Mouse (Mus musculus) MEL (cell line): ENCODE data around the gene Zfp426. TPM values are rescaled to one million over a fixed set of nuclear protein-coding genes. Genes with fewer than 3 reads are reported as not detected.

Experiments
- DNase-seq: peaks from one replicate; pipeline ENCODE4 v3.0.0; 2011; ENCODE audit warnings: low read depth, low spot score
- H3K27ac ChIP-seq: 2 replicates; pipeline ENCODE4 v1.5.1; 2012; ENCODE audit warnings: low read depth, mild to moderate bottlenecking, control low read depth, low read length, moderate library complexity; ENCODE audit not compliant: control insufficient read depth
- H3K27me3 ChIP-seq, 2 experiments: fragments of 150-350 bp in 1 of 2; sonication (generic) in 1 of 2; 2 replicates each; pipeline ENCODE4 v1.6.1; 2012; ENCODE audit warnings: low read length in 2 of 2, mild to moderate bottlenecking in 2 of 2, improper control_type of control experiment in 1 of 2, moderate library complexity in 1 of 2; ENCODE audit not compliant: insufficient read depth in 2 of 2, control insufficient read depth in 1 of 2
- H3K36me3 ChIP-seq, 2 experiments: 2 replicates each; pipeline ENCODE4 v1.6.1; 2012 to 2014; ENCODE audit warnings: low read length in 2 of 2, improper control_type of control experiment in 1 of 2, inconsistent platforms in 1 of 2, mild to moderate bottlenecking in 1 of 2; ENCODE audit not compliant: insufficient read depth in 2 of 2, control insufficient read depth in 1 of 2
- H3K4me1 ChIP-seq, 2 experiments: fragments of 150-350 bp in 1 of 2; sonication (generic) in 1 of 2; 2 replicates each; pipeline ENCODE4 v1.6.1; 2012; ENCODE audit warnings: low read length in 2 of 2, improper control_type of control experiment in 1 of 2, mild to moderate bottlenecking in 1 of 2; ENCODE audit not compliant: insufficient read depth in 2 of 2, control insufficient read depth in 1 of 2
- H3K4me3 ChIP-seq, 2 experiments: fragments of 150-350 bp in 1 of 2; sonication (generic) in 1 of 2; 2 replicates each; pipeline ENCODE4 v1.5.1; 2012; ENCODE audit warnings: low read depth in 2 of 2, low read length in 2 of 2, mild to moderate bottlenecking in 2 of 2, moderate library complexity in 2 of 2, control low read depth in 1 of 2, improper control_type of control experiment in 1 of 2; ENCODE audit not compliant: control insufficient read depth in 1 of 2, insufficient read depth in 1 of 2
- H3K79me2 ChIP-seq: 2 replicates; pipeline ENCODE4 v1.6.1; 2012; ENCODE audit warnings: mild to moderate bottlenecking, low read length, moderate library complexity; ENCODE audit not compliant: control insufficient read depth, poor library complexity, insufficient read depth
- H3K9ac ChIP-seq: 2 replicates; pipeline ENCODE4 v1.6.1; 2012; ENCODE audit warnings: low read depth, mild to moderate bottlenecking, control low read depth, low read length, moderate library complexity; ENCODE audit not compliant: control insufficient read depth, poor library complexity, severe bottlenecking
- H3K9me3 ChIP-seq: fragments of 150-350 bp; sonication (generic); replicated peaks from 2 replicates; pipeline ENCODE4 v1.6.1; 2012; ENCODE audit warnings: mild to moderate bottlenecking, low read length, improper control_type of control experiment, moderate library complexity; ENCODE audit not compliant: insufficient read depth
- BHLHE40 ChIP-seq: IDR thresholded peaks from 2 replicates; pipeline ENCODE4 v1.6.1; 2012; ENCODE audit warnings: low read depth, mild to moderate bottlenecking, inconsistent platforms, low read length, improper control_type of control experiment, borderline replicate concordance
- CHD1 ChIP-seq: IDR thresholded peaks from 2 replicates; pipeline ENCODE4 v1.6.1; 2012; ENCODE audit warnings: low read depth, mild to moderate bottlenecking, inconsistent platforms, low read length, improper control_type of control experiment
- CTCF ChIP-seq, 3 experiments: IDR thresholded peaks in 2 of 3; conservative IDR thresholded peaks in 1 of 3; 2 replicates each; pipeline ENCODE4 v1.5.1; 2011 to 2012; ENCODE audit warnings: low read length in 3 of 3, low read depth in 2 of 3, mild to moderate bottlenecking in 2 of 3, improper control_type of control experiment in 1 of 3, inconsistent platforms in 1 of 3, mixed read lengths in 1 of 3, moderate library complexity in 1 of 3; ENCODE audit not compliant: control insufficient read depth in 1 of 3, insufficient read depth in 1 of 3, poor library complexity in 1 of 3, severe bottlenecking in 1 of 3
- E2F4 ChIP-seq: IDR thresholded peaks from 2 replicates; pipeline ENCODE4 v1.6.1; 2011; ENCODE audit warnings: low read depth, low read length, improper control_type of control experiment, borderline replicate concordance
- ELF1 ChIP-seq: IDR thresholded peaks from 2 replicates; pipeline ENCODE4 v1.6.1; 2014; ENCODE audit warnings: low read depth, mild to moderate bottlenecking, inconsistent platforms, low read length, improper control_type of control experiment, moderate library complexity
- EP300 ChIP-seq, 2 experiments: IDR thresholded peaks; 2 replicates each; pipeline ENCODE4 v1.6.1; 2011; ENCODE audit warnings: improper control_type of control experiment in 2 of 2, low read length in 2 of 2, low read depth in 1 of 2, mild to moderate bottlenecking in 1 of 2
- ETS1 ChIP-seq: IDR thresholded peaks from 2 replicates; pipeline ENCODE4 v1.6.1; 2012; ENCODE audit warnings: low read depth, mild to moderate bottlenecking, inconsistent platforms, low read length, improper control_type of control experiment, moderate library complexity
- GABPA ChIP-seq: IDR thresholded peaks from 2 replicates; pipeline ENCODE4 v1.6.1; 2012; ENCODE audit warnings: low read depth, mild to moderate bottlenecking, inconsistent platforms, low read length, improper control_type of control experiment, moderate library complexity
- GATA1 ChIP-seq: IDR thresholded peaks from 2 replicates; pipeline ENCODE4 v1.6.1; 2011; ENCODE audit warnings: low read depth, low read length, improper control_type of control experiment
- HCFC1 ChIP-seq: IDR thresholded peaks from 2 replicates; pipeline ENCODE4 v1.6.1; 2012; ENCODE audit warnings: low read depth, mild to moderate bottlenecking, inconsistent platforms, low read length, improper control_type of control experiment, moderate library complexity
- JUND ChIP-seq: IDR thresholded peaks from 2 replicates; pipeline ENCODE4 v1.6.1; 2011; ENCODE audit warnings: low read depth, mild to moderate bottlenecking, improper control_type of control experiment, low read length
- KAT2A ChIP-seq: conservative IDR thresholded peaks from 2 replicates; pipeline ENCODE4 v1.6.1; 2012; ENCODE audit warnings: low read depth, low read length, improper control_type of control experiment, inconsistent platforms
- MAFK ChIP-seq: IDR thresholded peaks from 2 replicates; pipeline ENCODE4 v1.6.1; 2011; ENCODE audit warnings: low read depth, mild to moderate bottlenecking, low read length, improper control_type of control experiment, borderline replicate concordance
- MAX ChIP-seq: IDR thresholded peaks from 2 replicates; pipeline ENCODE4 v1.6.1; 2011; ENCODE audit warnings: low read length, improper control_type of control experiment
- MYB ChIP-seq: IDR thresholded peaks from 2 replicates; pipeline ENCODE4 v1.6.1; 2011; ENCODE audit warnings: mild to moderate bottlenecking, low read depth, low read length, improper control_type of control experiment
- MYC ChIP-seq: IDR thresholded peaks from 2 replicates; pipeline ENCODE4 v1.6.1; 2011; ENCODE audit warnings: low read depth, mild to moderate bottlenecking, low read length, improper control_type of control experiment, moderate library complexity
- NELFE ChIP-seq: IDR thresholded peaks from 2 replicates; pipeline ENCODE4 v1.6.1; 2011; ENCODE audit warnings: low read depth, low read length, improper control_type of control experiment
- NRF1 ChIP-seq: IDR thresholded peaks from 2 replicates; pipeline ENCODE4 v1.6.1; 2014; ENCODE audit warnings: low read depth, mild to moderate bottlenecking, inconsistent platforms, low read length, improper control_type of control experiment, moderate library complexity; ENCODE audit not compliant: poor library complexity, insufficient read depth, severe bottlenecking
- POLR2A ChIP-seq, 2 experiments: IDR thresholded peaks; 2 replicates each; pipeline ENCODE4 v1.6.1; 2011 to 2012; ENCODE audit warnings: low read length in 2 of 2, mild to moderate bottlenecking in 2 of 2, control low read depth in 1 of 2, improper control_type of control experiment in 1 of 2, low read depth in 1 of 2, moderate library complexity in 1 of 2; ENCODE audit not compliant: control insufficient read depth in 1 of 2, insufficient read depth in 1 of 2, poor library complexity in 1 of 2
- POLR2AphosphoS2 ChIP-seq: IDR thresholded peaks from 2 replicates; pipeline ENCODE4 v1.6.1; 2011; ENCODE audit warnings: low read length, improper control_type of control experiment
- POLR2AphosphoS5 ChIP-seq: IDR thresholded peaks from 2 replicates; pipeline ENCODE4 v1.6.1; 2012; ENCODE audit warnings: low read depth, borderline replicate concordance, mild to moderate bottlenecking, inconsistent platforms, low read length, moderate library complexity, mixed read lengths
- RAD21 ChIP-seq: IDR thresholded peaks from 2 replicates; pipeline ENCODE4 v1.6.1; 2011; ENCODE audit warnings: mild to moderate bottlenecking, low read depth, low read length, improper control_type of control experiment
- RCOR1 ChIP-seq: IDR thresholded peaks from 2 replicates; pipeline ENCODE4 v1.6.1; 2012; ENCODE audit warnings: low read depth, mild to moderate bottlenecking, inconsistent platforms, low read length, improper control_type of control experiment
- SIN3A ChIP-seq: IDR thresholded peaks from 2 replicates; pipeline ENCODE4 v1.6.1; 2012; ENCODE audit warnings: low read length, improper control_type of control experiment, inconsistent platforms
- SMC3 ChIP-seq: IDR thresholded peaks from 2 replicates; pipeline ENCODE4 v1.6.1; 2011; ENCODE audit warnings: low read depth, low read length, improper control_type of control experiment
- TAL1 ChIP-seq: IDR thresholded peaks from 2 replicates; pipeline ENCODE4 v1.6.1; 2012; ENCODE audit warnings: mild to moderate bottlenecking, inconsistent platforms, low read length, moderate library complexity, mixed read lengths
- TBP ChIP-seq: IDR thresholded peaks from 2 replicates; pipeline ENCODE4 v1.8.0; 2011; ENCODE audit warnings: low read depth, low read length, improper control_type of control experiment
- TCF12 ChIP-seq: IDR thresholded peaks from 2 replicates; pipeline ENCODE4 v1.6.1; 2014; ENCODE audit warnings: low read depth, mild to moderate bottlenecking, inconsistent platforms, low read length, improper control_type of control experiment, moderate library complexity
- UBTF ChIP-seq: IDR thresholded peaks from 2 replicates; pipeline ENCODE4 v1.6.1; 2012; ENCODE audit warnings: low read depth, mild to moderate bottlenecking, inconsistent platforms, low read length, improper control_type of control experiment, moderate library complexity, borderline replicate concordance; ENCODE audit not compliant: insufficient read depth
- USF2 ChIP-seq, 2 experiments: IDR thresholded peaks; 2 replicates each; pipeline ENCODE4 v1.6.1; 2011 to 2012; ENCODE audit warnings: improper control_type of control experiment in 2 of 2, low read length in 2 of 2, borderline replicate concordance in 1 of 2, inconsistent platforms in 1 of 2, low read depth in 1 of 2, mild to moderate bottlenecking in 1 of 2; ENCODE audit not compliant: insufficient read depth in 1 of 2
- ZC3H11A ChIP-seq: IDR thresholded peaks from 2 replicates; pipeline ENCODE4 v1.6.1; 2012; ENCODE audit warnings: low read depth, mild to moderate bottlenecking, inconsistent platforms, low read length, improper control_type of control experiment
- ZKSCAN1 ChIP-seq: IDR thresholded peaks from 2 replicates; pipeline ENCODE4 v1.6.1; 2012; ENCODE audit warnings: low read depth, mild to moderate bottlenecking, inconsistent platforms, low read length, improper control_type of control experiment, moderate library complexity
- ZNF384 ChIP-seq: IDR thresholded peaks from 2 replicates; pipeline ENCODE4 v1.6.1; 2012; ENCODE audit warnings: low read depth, mild to moderate bottlenecking, inconsistent platforms, low read length, improper control_type of control experiment
- polyA plus RNA-seq, 2 experiments: library from polyadenylated mRNA; stranded (reverse) in 1 of 2; unstranded in 1 of 2; fragments of >175 nt in 1 of 2; fragments of >200 nt in 1 of 2; gene quantifications; 2 replicates each; pipeline versions ENCODE4 v1.2.1 to v1.2.4; 2012; ENCODE audit warnings: low replicate concordance in 2 of 2, low read depth in 1 of 2; ENCODE audit not compliant: insufficient read length in 2 of 2, insufficient read depth in 1 of 2, missing spikeins in 1 of 2
- total RNA-seq: library from RNA; depleted of rRNA; stranded (reverse); fragments of 300-350 nt; gene quantifications from 2 replicates; pipeline ENCODE4 v1.2.3, GENCODE M21; 2012

The Zfp426 gene
- total and polyA plus RNA-seq, 3 experiments, result 30.7 to 41.5 TPM; not detected in 1

DNA sequence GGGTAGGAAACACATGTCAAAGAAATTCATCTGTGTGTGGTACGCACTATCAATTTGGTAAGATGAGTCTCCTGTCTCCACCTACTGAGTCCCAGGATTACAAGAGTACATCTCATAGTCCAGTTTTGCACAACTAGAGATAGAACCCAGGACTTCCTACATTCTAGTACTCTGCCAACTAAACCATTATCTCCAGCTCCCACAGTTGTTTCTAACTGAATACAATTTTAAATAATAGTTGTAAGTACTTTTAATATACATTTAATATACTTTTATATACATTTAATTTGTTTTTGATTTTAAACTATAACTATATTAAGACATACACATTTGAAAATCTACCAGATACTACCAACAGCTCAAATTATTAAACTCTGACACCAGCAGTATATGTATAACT is 25.2 kb upstream of the Zfp426 start:
- Histone ChIP-seq H3K9me3 (no peaks in the 10 kb centered on the region), H3K79me2 (peaks cover 50% of the 10 kb centered on the region), H3K27me3 (no peaks in the 10 kb centered on the region), H3K27ac (no peak overlapping the region), H3K36me3 (peaks cover 36 to 65% of the 10 kb centered on the region in 2 experiments), H3K9ac (no peak overlapping the region), H3K4me3 (no peak overlapping the region), H3K4me1 (peaks cover 30 to 48% of the 10 kb centered on the region in 2 experiments)
- DNase-seq, result peak; percentile 48
- TF ChIP-seq RCOR1 (no peak), NELFE (no peak), MYB (0 out of 2 replicates have a peak, but pooled peaks have one; percentile 32), TAL1 (no peak), CHD1 (no peak), NRF1 (no peak), JUND (no peak), USF2 (IDR thresholded peaks at IDR 0.05; ENCODE audit: borderline replicate concordance in 1 of 2, insufficient read depth in 1 of 2, low read depth in 1 of 2, low read length in 2 of 2) (no peak), MYC (0 out of 2 replicates have a peak, but pooled peaks have one; percentile 20), GABPA (no peak), TBP (no peak), E2F4 (no peak), GATA1 (0 out of 2 replicates have a peak, but pooled peaks have one; percentile 7), TCF12 (peak; percentile 36; the same call in 1 of the 2 replicates), EP300 (IDR thresholded peaks at IDR 0.05; ENCODE audit: low read depth in 1 of 2, low read length in 2 of 2) (peak; percentile 59; a peak in 3 of 4 replicates), POLR2AphosphoS5 (no peak), SMC3 (no peak), ZKSCAN1 (no peak), POLR2A (IDR thresholded peaks at IDR 0.05; ENCODE audit: control insufficient read depth in 1 of 2, insufficient read depth in 1 of 2, low read depth in 1 of 2, low read length in 2 of 2, poor library complexity in 1 of 2) (no peak), MAX (no peak), SIN3A (no peak), ETS1 (no peak), ELF1 (no peak), BHLHE40 (no peak), HCFC1 (no peak), ZC3H11A (no peak), RAD21 (no peak), MAFK (no peak), ZNF384 (no peak), POLR2AphosphoS2 (no peak), CTCF (IDR thresholded peaks at IDR 0.05 in 2 of 3, conservative IDR thresholded peaks at IDR 0.05 in 1 of 3; ENCODE audit: control insufficient read depth in 1 of 3, insufficient read depth in 1 of 3, low read depth in 2 of 3, low read length in 3 of 3, poor library complexity in 1 of 3, severe bottlenecking in 1 of 3) (no peak), UBTF (no peak), KAT2A (no peak)
